Mouse (Mus musculus): ENCODE results near the gene Pcsk4. TPM values are rescaled to one million over a fixed set of nuclear protein-coding genes. Genes with fewer than 3 reads are reported as not detected.

The Pcsk4 gene
- polyA plus RNA-seq, 1 experiment from 2014 or later = 5.6 TPM

GRCm38 (mm10) chr10:80323261-80324119 is 5.8 kb downstream of the Pcsk4 start:
- H3K27me3 ChIP-seq (ENCODE audit: insufficient read depth, low read length) = no peaks in the 10 kb centered on the region
- H3K4me3 ChIP-seq (ENCODE audit: low read depth, low read length) = peak overlapping the region; percentile 66
- H3K4me2 ChIP-seq (ENCODE audit: low read depth, low read length) = peak overlapping the region; percentile 100
- H3K9ac ChIP-seq (replicated peaks) = peak overlapping the region; percentile 78
- peaks cover 7% of the 10 kb centered on the region; the same call in 1 of the 2 replicates for H3K36me3 ChIP-seq (replicated peaks; ENCODE audit: insufficient read depth, low read length)
- no peaks in the 10 kb centered on the region for H3K9me3 ChIP-seq (ENCODE audit: low read length)
- peaks cover 33% of the 10 kb centered on the region for H3K4me1 ChIP-seq (ENCODE audit: insufficient read depth)
- TF ChIP-seq CTCF (IDR thresholded peaks at IDR 0.05; ENCODE audit: low read depth) (0 out of 2 replicates have a peak, but pooled peaks have one; percentile 18), EP300 (IDR thresholded peaks at IDR 0.05; ENCODE audit: low read depth) (peak; percentile 37; the same call in 1 of the 2 replicates)
- H3K27ac ChIP-seq (ENCODE audit: low read depth) = peak overlapping the region; percentile 95
- DNase-seq (peak; percentile 89), ATAC-seq (peak; percentile 75)
- WGBS (ENCODE audit: insufficient replicate concordance) = under 1% methylated on average over 42 of the region's 46 CpGs

GRCm38 (mm10) chr10:80322811-80323211 is 6.5 kb downstream of the Pcsk4 start:
- Histone ChIP-seq H3K36me3 (replicated peaks; ENCODE audit: insufficient read depth, low read length) (peaks cover 13% of the 10 kb centered on the region), H3K4me2 (ENCODE audit: low read depth, low read length) (peak overlapping the region; percentile 100), H3K9me3 (ENCODE audit: low read length) (no peaks in the 10 kb centered on the region), H3K4me3 (ENCODE audit: low read depth, low read length) (peak overlapping the region; percentile 66), H3K4me1 (ENCODE audit: insufficient read depth) (peaks cover 33% of the 10 kb centered on the region), H3K27me3 (ENCODE audit: insufficient read depth, low read length) (no peaks in the 10 kb centered on the region), H3K27ac (ENCODE audit: low read depth) (peak overlapping the region; percentile 95), H3K9ac (replicated peaks) (peak overlapping the region; percentile 78)
- 1% methylated on average over 28 of the region's 28 CpGs for WGBS (ENCODE audit: insufficient replicate concordance)
- peak; percentile 24 for ATAC-seq
- TF ChIP-seq CTCF (IDR thresholded peaks at IDR 0.05; ENCODE audit: low read depth) (peak; percentile 29), EP300 (IDR thresholded peaks at IDR 0.05; ENCODE audit: low read depth) (no peak)
- peak; percentile 65 for DNase-seq

GRCm38 (mm10) chr10:80321670-80322581 is 7.4 kb downstream of the Pcsk4 start:
- ATAC-seq (no peak), DNase-seq (no peak)
- Histone ChIP-seq H3K27ac (ENCODE audit: low read depth) (peak overlapping the region; percentile 95), H3K4me1 (ENCODE audit: insufficient read depth) (peaks cover 41% of the 10 kb centered on the region), H3K9me3 (ENCODE audit: low read length) (no peaks in the 10 kb centered on the region), H3K27me3 (ENCODE audit: insufficient read depth, low read length) (no peaks in the 10 kb centered on the region), H3K9ac (replicated peaks) (peak overlapping the region; percentile 78), H3K4me2 (ENCODE audit: low read depth, low read length) (peak overlapping the region; percentile 100), H3K4me3 (ENCODE audit: low read depth, low read length) (peak overlapping the region; percentile 66; the same call in 1 of the 2 replicates), H3K36me3 (replicated peaks; ENCODE audit: insufficient read depth, low read length) (peaks cover 17% of the 10 kb centered on the region)
- 85% methylated on average over 21 of the region's 21 CpGs for WGBS (ENCODE audit: insufficient replicate concordance)
- TF ChIP-seq EP300 (IDR thresholded peaks at IDR 0.05; ENCODE audit: low read depth) = no peak
- TF ChIP-seq CTCF (IDR thresholded peaks at IDR 0.05; ENCODE audit: low read depth) = no peak

- 56% methylated on average over 6 of the region's 6 CpGs for WGBS (ENCODE audit: insufficient replicate concordance)
- peak overlapping the region; percentile 100; the same call in 1 of the 2 replicates for H3K4me2 ChIP-seq (ENCODE audit: low read depth, low read length)
- no peak for DNase-seq
- peaks cover 17% of the 10 kb centered on the region for H3K36me3 ChIP-seq (replicated peaks; ENCODE audit: insufficient read depth, low read length)
- H3K27ac ChIP-seq (ENCODE audit: low read depth) = peak overlapping the region; percentile 89; the same call in 1 of the 2 replicates
- H3K9me3 ChIP-seq (ENCODE audit: low read length) = no peaks in the 10 kb centered on the region
- no peak overlapping the region for H3K4me3 ChIP-seq (ENCODE audit: low read depth, low read length)
- peaks cover 46% of the 10 kb centered on the region for H3K4me1 ChIP-seq (ENCODE audit: insufficient read depth)
- TF ChIP-seq EP300 (IDR thresholded peaks at IDR 0.05; ENCODE audit: low read depth) (no peak), CTCF (IDR thresholded peaks at IDR 0.05; ENCODE audit: low read depth) (no peak)
- peak overlapping the region; percentile 26 for H3K9ac ChIP-seq (replicated peaks)
- no peak for ATAC-seq
- peaks cover 2% of the 10 kb centered on the region for H3K27me3 ChIP-seq (ENCODE audit: insufficient read depth, low read length)
Measured at GRCm38 (mm10) chr10:80321014-80321669, 8.2 kb downstream of the Pcsk4 start.

GRCm38 (mm10) chr10:80320340-80320760 is 8.9 kb downstream of the Pcsk4 start, which contains the start of gene 2310011J03Rik:
TSS of gene 2310011J03Rik (minus strand) at chr10:80320537.
- no peaks in the 10 kb centered on the region for H3K9me3 ChIP-seq (ENCODE audit: low read length)
- H3K9ac ChIP-seq (replicated peaks) = peak within 1 kb of the TSS; percentile 96
- H3K36me3 ChIP-seq (replicated peaks; ENCODE audit: insufficient read depth, low read length) = peaks cover 17% of the 10 kb centered on the region
- DNase-seq (peak; percentile 93), ATAC-seq (peak; percentile 31)
- peak within 1 kb of the TSS; percentile 92 for H3K4me2 ChIP-seq (ENCODE audit: low read depth, low read length)
- no peak for TF ChIP-seq CTCF (IDR thresholded peaks at IDR 0.05; ENCODE audit: low read depth)
- no peak for TF ChIP-seq EP300 (IDR thresholded peaks at IDR 0.05; ENCODE audit: low read depth)
- peak within 1 kb of the TSS; percentile 89 for H3K27ac ChIP-seq (ENCODE audit: low read depth)
- peak within 1 kb of the TSS; percentile 91 for H3K4me3 ChIP-seq (ENCODE audit: low read depth, low read length)
- peaks cover 46% of the 10 kb centered on the region for H3K4me1 ChIP-seq (ENCODE audit: insufficient read depth)
- WGBS (ENCODE audit: insufficient replicate concordance) = under 1% methylated on average over 34 of the region's 34 CpGs
- peaks cover 10% of the 10 kb centered on the region for H3K27me3 ChIP-seq (ENCODE audit: insufficient read depth, low read length)
